Mouse (Mus musculus): ENCODE measurements around the gene Xrcc1. TPM values are rescaled to one million over a fixed set of nuclear protein-coding genes. Genes with fewer than 3 reads are reported as not detected.

The Xrcc1 gene
- polyA plus RNA-seq, 1 experiment from 2014 or later, result 106 TPM

- Histone ChIP-seq H3K27ac (no peak overlapping the region), H3K4me1 (peaks cover 10% of the 10 kb centered on the region), H3K4me3 (no peak overlapping the region), H3K27me3 (ENCODE audit: insufficient read depth, poor library complexity, severe bottlenecking) (peaks cover 45% of the 10 kb centered on the region), H3K36me3 (no peaks in the 10 kb centered on the region), H3K9me3 (no peaks in the 10 kb centered on the region)
- 86% methylated on average over 6 of the region's 6 CpGs for WGBS
- no peak for DNase-seq (ENCODE audit: low spot score)
These were observed 38.8 kb downstream of the Xrcc1 start for GRCm38 (mm10) chr7:24584876-24585275.

GRCm38 (mm10) chr7:24585995-24586394, 39.9 kb downstream of the Xrcc1 start:
- Histone ChIP-seq H3K4me1 (peaks cover 10% of the 10 kb centered on the region), H3K27ac (no peak overlapping the region), H3K27me3 (ENCODE audit: insufficient read depth, poor library complexity, severe bottlenecking) (peaks cover 45% of the 10 kb centered on the region), H3K9me3 (no peaks in the 10 kb centered on the region), H3K4me3 (no peak overlapping the region), H3K36me3 (no peaks in the 10 kb centered on the region)
- no peak for DNase-seq (ENCODE audit: low spot score)
- 26% methylated on average over 16 of the region's 16 CpGs for WGBS

- H3K4me1 ChIP-seq, result peaks cover 10% of the 10 kb centered on the region
- peak overlapping the region; percentile 60 for H3K4me3 ChIP-seq
- no peaks in the 10 kb centered on the region for H3K9me3 ChIP-seq
- peaks cover 49% of the 10 kb centered on the region for H3K27me3 ChIP-seq (ENCODE audit: insufficient read depth, poor library complexity, severe bottlenecking)
- no peak overlapping the region for H3K27ac ChIP-seq
- 8% methylated on average over 8 of the region's 8 CpGs for WGBS
- no peak for DNase-seq (ENCODE audit: low spot score)
- no peaks in the 10 kb centered on the region for H3K36me3 ChIP-seq
These were observed 40.7 kb downstream of the Xrcc1 start for GRCm38 (mm10) chr7:24586828-24587227.

GRCm38 (mm10) chr7:24587330-24588105, 41.4 kb downstream of the Xrcc1 start, which contains the start of the genes Ethe1 and Zfp575:
Gene Ethe1, plus strand, starts transcription at chr7:24587543.
Gene Zfp575, minus strand, starts transcription at chr7:24587641.
- Histone ChIP-seq H3K4me3 (peak within 1 kb of the TSS; percentile 60), H3K27ac (peak within 1 kb of the TSS; percentile 72; the same call in 1 of the 2 replicates), H3K27me3 (ENCODE audit: insufficient read depth, poor library complexity, severe bottlenecking) (peaks cover 49% of the 10 kb centered on the region), H3K9me3 (no peaks in the 10 kb centered on the region), H3K4me1 (peaks cover 10% of the 10 kb centered on the region), H3K36me3 (no peaks in the 10 kb centered on the region)
- DNase-seq (ENCODE audit: low spot score), result peak; percentile 85
- WGBS, result 8% methylated on average over 30 of the region's 30 CpGs

- H3K9me3 ChIP-seq, result no peaks in the 10 kb centered on the region
- peaks cover 49% of the 10 kb centered on the region for H3K27me3 ChIP-seq (ENCODE audit: insufficient read depth, poor library complexity, severe bottlenecking)
- 81% methylated on average over 13 of the region's 13 CpGs for WGBS
- DNase-seq (ENCODE audit: low spot score), result no peak
- no peaks in the 10 kb centered on the region for H3K36me3 ChIP-seq
- no peak overlapping the region for H3K27ac ChIP-seq
- H3K4me3 ChIP-seq, result no peak overlapping the region
- H3K4me1 ChIP-seq, result peaks cover 10% of the 10 kb centered on the region
These were observed 42.2 kb downstream of the Xrcc1 start for GRCm38 (mm10) chr7:24588336-24588735.

- WGBS, result 59% methylated on average over 5 of the region's 5 CpGs
- Histone ChIP-seq H3K27ac (no peak overlapping the region), H3K36me3 (no peaks in the 10 kb centered on the region), H3K4me1 (peaks cover 22% of the 10 kb centered on the region), H3K4me3 (no peak overlapping the region), H3K9me3 (no peaks in the 10 kb centered on the region), H3K27me3 (ENCODE audit: insufficient read depth, poor library complexity, severe bottlenecking) (peaks cover 42% of the 10 kb centered on the region)
- no peak for DNase-seq (ENCODE audit: low spot score)
These were observed 45.6 kb downstream of the Xrcc1 start for GRCm38 (mm10) chr7:24591735-24592134.

GRCm38 (mm10) chr7:24592163-24592562, 46.1 kb downstream of the Xrcc1 start:
- H3K27ac ChIP-seq, result no peak overlapping the region
- 67% methylated on average over 4 of the region's 4 CpGs for WGBS

GRCm38 (mm10) chr7:24592781-24593180, 46.7 kb downstream of the Xrcc1 start:
- Histone ChIP-seq H3K36me3 (no peaks in the 10 kb centered on the region), H3K9me3 (no peaks in the 10 kb centered on the region), H3K4me1 (peaks cover 12% of the 10 kb centered on the region), H3K27ac (no peak overlapping the region), H3K27me3 (ENCODE audit: insufficient read depth, poor library complexity, severe bottlenecking) (peaks cover 32% of the 10 kb centered on the region), H3K4me3 (no peak overlapping the region)
- DNase-seq (ENCODE audit: low spot score), result no peak
- WGBS, result 82% methylated on average over 6 of the region's 6 CpGs

More at GRCm38 (mm10) chr7:24592163-24592562, 46.1 kb downstream of the Xrcc1 start:
- H3K4me1 ChIP-seq, result peaks cover 18% of the 10 kb centered on the region
- no peak overlapping the region for H3K4me3 ChIP-seq
- H3K27me3 ChIP-seq (ENCODE audit: insufficient read depth, poor library complexity, severe bottlenecking), result peaks cover 38% of the 10 kb centered on the region
- DNase-seq (ENCODE audit: low spot score), result no peak
- no peaks in the 10 kb centered on the region for H3K9me3 ChIP-seq
- no peaks in the 10 kb centered on the region for H3K36me3 ChIP-seq

- WGBS, result 2% methylated on average over 38 of the region's 39 CpGs
These were observed 47.7 kb downstream of the Xrcc1 start for GRCm38 (mm10) chr7:24593621-24594308.

GRCm38 (mm10) chr7:24594309-24594803, 48.3 kb downstream of the Xrcc1 start:
- Histone ChIP-seq H3K27me3 (ENCODE audit: insufficient read depth, poor library complexity, severe bottlenecking) (peaks cover 26% of the 10 kb centered on the region), H3K4me1 (peaks cover 11% of the 10 kb centered on the region), H3K4me3 (peak overlapping the region; percentile 71), H3K36me3 (no peaks in the 10 kb centered on the region), H3K9me3 (no peaks in the 10 kb centered on the region), H3K27ac (peak overlapping the region; percentile 85; the same call in 1 of the 2 replicates)
- WGBS, result 1% methylated on average over 13 of the region's 13 CpGs
- DNase-seq (ENCODE audit: low spot score), result no peak

More at GRCm38 (mm10) chr7:24593621-24594308, 47.7 kb downstream of the Xrcc1 start:
- Histone ChIP-seq H3K9me3 (no peaks in the 10 kb centered on the region), H3K4me1 (peaks cover 11% of the 10 kb centered on the region), H3K36me3 (no peaks in the 10 kb centered on the region), H3K27me3 (ENCODE audit: insufficient read depth, poor library complexity, severe bottlenecking) (peaks cover 26% of the 10 kb centered on the region), H3K4me3 (peak overlapping the region; percentile 71), H3K27ac (peak overlapping the region; percentile 85)
- peak; percentile 89 for DNase-seq (ENCODE audit: low spot score)

GRCm38 (mm10) chr7:24595464-24595863, 49.4 kb downstream of the Xrcc1 start:
- Histone ChIP-seq H3K27me3 (ENCODE audit: insufficient read depth, poor library complexity, severe bottlenecking) (peaks cover 26% of the 10 kb centered on the region), H3K36me3 (no peaks in the 10 kb centered on the region), H3K9me3 (no peaks in the 10 kb centered on the region), H3K4me1 (peaks cover 11% of the 10 kb centered on the region), H3K4me3 (no peak overlapping the region), H3K27ac (no peak overlapping the region)
- WGBS, result 61% methylated on average over 2 of the region's 2 CpGs
- no peak for DNase-seq (ENCODE audit: low spot score)

GRCm38 (mm10) chr7:24598121-24598520, 52.0 kb downstream of the Xrcc1 start:
- no peaks in the 10 kb centered on the region for H3K9me3 ChIP-seq
- DNase-seq (ENCODE audit: low spot score), result no peak

More at GRCm38 (mm10) chr7:24598121-24598520, 52.0 kb downstream of the Xrcc1 start:
- 67% methylated on average over 4 of the region's 4 CpGs for WGBS
- H3K27ac ChIP-seq, result no peak overlapping the region
- no peak overlapping the region for H3K4me3 ChIP-seq
- no peaks in the 10 kb centered on the region for H3K36me3 ChIP-seq
- peaks cover 11% of the 10 kb centered on the region for H3K4me1 ChIP-seq
- H3K27me3 ChIP-seq (ENCODE audit: insufficient read depth, poor library complexity, severe bottlenecking), result peaks cover 21% of the 10 kb centered on the region

All from heart, embryonic 10.5 days (tissue).